Mouse (Mus musculus): Measurements from ENCODE around the gene Kcnk6. TPM values are rescaled to one million over a fixed set of nuclear protein-coding genes. Genes with fewer than 3 reads are reported as not detected.
"Not testable (repeated sequence)": the region's sequence is repeated elsewhere in the genome, so short reads cannot be mapped to it uniquely, and the experiment has no call there.

The Kcnk6 gene
- polyA plus RNA-seq, 1 experiment from 2014 or later: 3.0 TPM

GRCm38 (mm10) chr7:29212199-29212765 lies 20.0 kb downstream of the Kcnk6 start:
- Histone ChIP-seq H3K27ac (replicated peaks) (peak overlapping the region; percentile 69), H3K4me3 (ENCODE audit: low read depth, low read length) (peak overlapping the region; percentile 24), H3K36me3 (ENCODE audit: control insufficient read depth, insufficient read depth, low read length) (no peaks in the 10 kb centered on the region), H3K4me2 (replicated peaks; ENCODE audit: low read depth) (peak overlapping the region; percentile 23; the same call in 1 of the 2 replicates), H3K4me1 (replicated peaks; ENCODE audit: control insufficient read depth, insufficient read depth) (no peaks in the 10 kb centered on the region), H3K9me3 (ENCODE audit: control insufficient read depth, low read length) (0 out of 2 replicates have a peak, but pooled peaks cover 2% of the 10 kb centered on the region), H3K9ac (ENCODE audit: low read length) (no peak overlapping the region; the same call in 1 of the 2 replicates), H3K27me3 (ENCODE audit: control insufficient read depth, insufficient read depth, low read length) (no peaks in the 10 kb centered on the region)
- no peak for ATAC-seq (ENCODE audit: low FRiP score, low TSS enrichment)
- 22% methylated on average over 26 of the region's 26 CpGs for WGBS
- TF ChIP-seq EP300 (optimal IDR thresholded peaks at IDR 0.05) (no peak), CTCF (IDR thresholded peaks at IDR 0.05; ENCODE audit: low read depth) (no peak)
- no peak for DNase-seq (ENCODE audit: low spot score)

GRCm38 (mm10) chr7:29211415-29212198 lies 20.7 kb downstream of the Kcnk6 start:
- DNase-seq (ENCODE audit: low spot score) (peak; percentile 91), ATAC-seq (ENCODE audit: low FRiP score, low TSS enrichment) (peak; percentile 88)
- 4% methylated on average over 34 of the region's 34 CpGs for WGBS
- Histone ChIP-seq H3K4me3 (ENCODE audit: low read depth, low read length) (peak overlapping the region; percentile 24), H3K36me3 (ENCODE audit: control insufficient read depth, insufficient read depth, low read length) (no peaks in the 10 kb centered on the region), H3K9me3 (ENCODE audit: control insufficient read depth, low read length) (0 out of 2 replicates have a peak, but pooled peaks cover 2% of the 10 kb centered on the region), H3K27ac (replicated peaks) (peak overlapping the region; percentile 69), H3K4me2 (replicated peaks; ENCODE audit: low read depth) (peak overlapping the region; percentile 23), H3K27me3 (ENCODE audit: control insufficient read depth, insufficient read depth, low read length) (no peaks in the 10 kb centered on the region), H3K9ac (ENCODE audit: low read length) (peak overlapping the region; percentile 0; the same call in 1 of the 2 replicates), H3K4me1 (replicated peaks; ENCODE audit: control insufficient read depth, insufficient read depth) (no peaks in the 10 kb centered on the region)
- TF ChIP-seq CTCF (IDR thresholded peaks at IDR 0.05; ENCODE audit: low read depth): no peak
- TF ChIP-seq EP300 (optimal IDR thresholded peaks at IDR 0.05): no peak

GRCm38 (mm10) chr7:29211013-29211412 lies 21.3 kb downstream of the Kcnk6 start:
- not testable (repeated sequence) for H3K27me3 ChIP-seq (ENCODE audit: control insufficient read depth, insufficient read depth, low read length); H3K4me1 ChIP-seq (replicated peaks; ENCODE audit: control insufficient read depth, insufficient read depth); H3K36me3 ChIP-seq (ENCODE audit: control insufficient read depth, insufficient read depth, low read length); H3K9me3 ChIP-seq (ENCODE audit: control insufficient read depth, low read length)
- Histone ChIP-seq H3K4me2 (replicated peaks; ENCODE audit: low read depth) (peak overlapping the region; percentile 23), H3K4me3 (ENCODE audit: low read depth, low read length) (peak overlapping the region; percentile 24), H3K9ac (ENCODE audit: low read length) (peak overlapping the region; percentile 0; the same call in 1 of the 2 replicates), H3K27ac (replicated peaks) (peak overlapping the region; percentile 69)
- WGBS: 15% methylated on average over 14 of the region's 15 CpGs
- ATAC-seq (ENCODE audit: low FRiP score, low TSS enrichment): peak; percentile 74
- peak; percentile 59 for DNase-seq (ENCODE audit: low spot score)

GRCm38 (mm10) chr7:29202577-29202976 lies 29.7 kb downstream of the Kcnk6 start:
- DNase-seq (ENCODE audit: low spot score) (no peak), ATAC-seq (ENCODE audit: low FRiP score, low TSS enrichment) (no peak)
- Histone ChIP-seq H3K27ac (replicated peaks) (no peak overlapping the region), H3K36me3 (ENCODE audit: control insufficient read depth, insufficient read depth, low read length) (no peaks in the 10 kb centered on the region), H3K4me3 (ENCODE audit: low read depth, low read length) (no peak overlapping the region), H3K4me2 (replicated peaks; ENCODE audit: low read depth) (no peak overlapping the region), H3K4me1 (replicated peaks; ENCODE audit: control insufficient read depth, insufficient read depth) (no peaks in the 10 kb centered on the region), H3K9ac (ENCODE audit: low read length) (no peak overlapping the region), H3K9me3 (ENCODE audit: control insufficient read depth, low read length) (no peaks in the 10 kb centered on the region), H3K27me3 (ENCODE audit: control insufficient read depth, insufficient read depth, low read length) (no peaks in the 10 kb centered on the region)
- 73% methylated on average over 6 of the region's 6 CpGs for WGBS
- TF ChIP-seq CTCF (IDR thresholded peaks at IDR 0.05; ENCODE audit: low read depth): 0 out of 2 replicates have a peak, but pooled peaks have one; percentile 4
- no peak for TF ChIP-seq EP300 (optimal IDR thresholded peaks at IDR 0.05)

- H3K4me3 ChIP-seq (ENCODE audit: low read depth, low read length); H3K9ac ChIP-seq (ENCODE audit: low read length); H3K9me3 ChIP-seq (ENCODE audit: control insufficient read depth, low read length); H3K4me1 ChIP-seq (replicated peaks; ENCODE audit: control insufficient read depth, insufficient read depth); H3K27me3 ChIP-seq (ENCODE audit: control insufficient read depth, insufficient read depth, low read length); H3K4me2 ChIP-seq (replicated peaks; ENCODE audit: low read depth); H3K36me3 ChIP-seq (ENCODE audit: control insufficient read depth, insufficient read depth, low read length); H3K27ac ChIP-seq (replicated peaks): not testable (repeated sequence)
- peak; percentile 75; the same call in 1 of the 2 replicates for ATAC-seq (ENCODE audit: low FRiP score, low TSS enrichment)
- DNase-seq (ENCODE audit: low spot score): peak; percentile 31
- 67% methylated on average over 1 of the region's 1 CpGs for WGBS
Measured at GRCm38 (mm10) chr7:29194230-29194629, 38.1 kb downstream of the Kcnk6 start.

GRCm38 (mm10) chr7:29181323-29181722 lies 51.0 kb downstream of the Kcnk6 start:
- H3K27me3 ChIP-seq (ENCODE audit: control insufficient read depth, insufficient read depth, low read length): not testable (repeated sequence)

More at GRCm38 (mm10) chr7:29181323-29181722, 51.0 kb downstream of the Kcnk6 start:
- H3K27ac ChIP-seq (replicated peaks); DNase-seq (ENCODE audit: low spot score); H3K4me3 ChIP-seq (ENCODE audit: low read depth, low read length); H3K4me1 ChIP-seq (replicated peaks; ENCODE audit: control insufficient read depth, insufficient read depth); H3K36me3 ChIP-seq (ENCODE audit: control insufficient read depth, insufficient read depth, low read length); H3K9me3 ChIP-seq (ENCODE audit: control insufficient read depth, low read length); H3K4me2 ChIP-seq (replicated peaks; ENCODE audit: low read depth); ATAC-seq (ENCODE audit: low FRiP score, low TSS enrichment); H3K9ac ChIP-seq (ENCODE audit: low read length): not testable (repeated sequence)
- 90% methylated on average over 4 of the region's 4 CpGs for WGBS
